Mouse (Mus musculus) heart, postnatal 0 days (tissue): ENCODE measurements around the gene Nkx3-2.

ENCODE experiments used
- CTCF ChIP-seq: IDR thresholded peaks from 2 replicates; pipeline ENCODE4 v1.5.1; 2016; ENCODE audit warnings: antibody characterized with exemption, control low read depth, low read depth
- EP300 ChIP-seq: IDR thresholded peaks from 2 replicates; pipeline ENCODE4 v1.6.1; 2016; ENCODE audit warnings: antibody characterized with exemption, low read depth

DNA sequence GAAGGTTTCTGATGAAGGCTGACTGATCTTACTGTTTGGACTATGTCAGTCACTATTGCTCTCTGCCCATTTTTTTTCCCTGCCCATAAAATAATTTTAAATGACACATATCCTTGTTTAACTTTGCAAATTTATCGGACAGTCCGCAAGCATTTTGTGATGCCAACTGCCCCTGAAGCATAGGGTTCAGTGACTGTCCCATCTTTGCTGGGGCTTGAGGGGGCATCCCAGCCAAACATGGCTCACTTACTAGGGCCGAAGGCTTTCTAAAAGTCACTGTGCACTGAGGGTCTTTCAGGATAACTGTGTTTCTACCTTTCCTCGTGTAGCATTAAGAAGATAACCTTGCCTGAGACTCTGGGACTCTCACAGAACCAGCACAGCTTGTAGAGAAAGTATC, 11.6 kb downstream of the Nkx3-2 start:
- TF ChIP-seq EP300 (no peak), CTCF (no peak)
